Mouse (Mus musculus): Measurements from ENCODE around the gene Hectd1.

The Hectd1 gene

DNA sequence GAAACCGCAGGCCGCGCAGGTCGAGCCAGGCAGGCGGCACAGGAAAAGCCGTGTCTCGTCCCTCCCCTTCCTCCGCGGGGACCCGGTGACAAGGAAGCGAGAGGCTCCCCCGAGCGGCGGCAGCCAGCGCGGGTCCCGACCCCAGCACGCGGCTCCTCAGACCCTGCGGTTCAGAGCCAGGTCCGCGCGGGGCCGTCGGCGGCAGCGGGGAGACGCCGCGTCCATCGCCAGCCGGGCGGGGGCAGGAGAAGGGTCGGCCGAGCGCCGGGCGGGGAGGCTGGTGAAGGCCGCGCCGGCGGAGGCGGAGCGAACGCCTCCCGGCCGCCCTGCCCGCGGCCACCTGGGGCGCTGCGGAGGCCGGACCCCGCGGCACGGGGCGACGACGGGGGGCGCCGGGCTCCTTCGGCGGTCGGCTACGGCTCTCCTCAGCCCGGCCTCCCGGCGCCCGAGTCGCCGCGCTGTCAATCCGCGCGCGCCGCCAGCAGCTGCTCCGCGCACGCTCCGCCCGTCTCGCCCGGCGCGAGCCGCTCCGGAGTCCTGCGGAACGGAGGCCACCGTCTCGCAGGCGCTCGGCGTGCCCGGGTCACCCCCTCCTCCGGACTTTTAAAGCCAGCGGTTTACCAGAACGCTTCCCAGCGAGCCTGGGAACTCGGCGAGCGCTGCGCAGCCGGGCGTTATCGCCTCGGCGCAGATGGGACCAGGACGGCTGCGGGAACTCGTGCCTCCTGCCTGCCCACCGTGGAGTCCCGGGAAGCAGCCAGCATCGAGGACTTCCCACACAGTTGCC, at the start of gene Hectd1:
Gene Hectd1 (minus strand): TSS at position 247 of the 787 bp plus-strand sequence.
- DNase-seq, result peak; percentile 79

DNA sequence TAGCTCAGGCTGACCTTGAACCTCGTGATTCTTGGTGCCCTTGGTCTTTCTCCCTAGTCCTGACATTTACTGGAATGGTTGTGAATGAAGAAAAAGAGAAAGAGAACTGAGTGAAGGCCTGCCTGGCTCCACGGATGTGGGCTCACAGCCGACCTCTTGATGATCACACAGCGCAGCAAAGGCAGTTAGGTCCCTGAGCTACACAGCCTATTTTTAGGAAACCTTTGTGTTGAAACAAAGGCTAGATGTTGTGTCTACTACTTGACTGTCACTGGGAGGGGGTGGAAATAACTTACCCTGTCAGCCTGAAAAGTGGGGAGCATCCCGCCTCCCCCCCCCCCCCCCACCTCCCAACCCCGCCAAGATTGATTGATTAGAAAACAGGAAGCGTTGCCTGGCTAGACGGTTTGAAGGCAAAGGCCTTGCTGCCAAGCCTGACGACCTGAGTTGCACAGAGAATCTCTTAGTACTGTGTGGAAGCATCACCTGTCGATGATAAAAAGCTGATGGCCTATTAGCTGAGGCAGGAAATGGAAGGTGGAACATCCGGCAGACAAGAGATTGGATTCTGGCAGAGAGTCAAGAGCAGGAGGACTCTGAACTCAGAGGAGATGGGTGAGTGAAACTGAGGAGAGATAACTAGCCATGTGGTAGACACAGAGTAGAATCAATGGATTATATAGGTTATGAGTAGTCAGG, 42.3 kb upstream of the Hectd1 start:
- no peak for DNase-seq

DNA sequence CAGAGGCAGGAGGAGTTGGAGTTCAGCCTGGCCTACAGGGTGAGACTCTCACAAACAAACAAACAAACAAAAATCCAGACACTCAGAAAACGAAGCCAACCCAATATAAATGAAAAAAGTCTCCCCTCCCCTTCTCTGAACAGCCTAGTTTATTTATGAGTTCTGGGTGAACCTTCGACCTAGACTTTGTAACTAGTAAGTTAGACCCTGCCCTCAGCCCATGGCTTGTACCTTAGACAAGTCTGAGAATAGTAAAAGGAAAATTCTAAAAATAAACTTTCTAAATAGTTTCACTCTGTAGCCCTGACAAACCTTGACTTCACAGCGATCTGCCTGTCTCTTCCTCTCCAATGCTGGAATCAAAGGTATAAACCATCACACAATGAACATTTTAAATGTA, 40.2 kb upstream of the Hectd1 start:
- no peak for DNase-seq

DNA sequence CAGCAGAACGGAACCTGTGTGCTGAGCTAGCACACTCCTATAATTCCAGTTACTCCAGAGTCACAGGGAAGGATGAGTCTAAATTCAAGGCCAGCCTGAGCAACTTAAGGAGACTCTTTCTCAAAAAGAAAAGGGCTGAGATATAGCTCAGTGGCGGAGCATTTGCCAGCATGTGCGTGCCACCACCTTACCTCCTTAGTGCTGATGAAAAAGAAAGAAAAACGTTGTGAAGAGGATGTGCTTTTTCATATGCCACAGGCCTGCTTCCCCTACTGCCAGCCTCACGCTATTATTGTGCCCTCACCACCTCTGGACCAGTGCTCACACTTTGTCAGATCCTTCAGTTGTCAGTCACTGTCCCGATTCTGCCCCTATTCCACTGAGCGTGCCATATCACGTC, 37.7 kb upstream of the Hectd1 start:
- no peak for DNase-seq

DNA sequence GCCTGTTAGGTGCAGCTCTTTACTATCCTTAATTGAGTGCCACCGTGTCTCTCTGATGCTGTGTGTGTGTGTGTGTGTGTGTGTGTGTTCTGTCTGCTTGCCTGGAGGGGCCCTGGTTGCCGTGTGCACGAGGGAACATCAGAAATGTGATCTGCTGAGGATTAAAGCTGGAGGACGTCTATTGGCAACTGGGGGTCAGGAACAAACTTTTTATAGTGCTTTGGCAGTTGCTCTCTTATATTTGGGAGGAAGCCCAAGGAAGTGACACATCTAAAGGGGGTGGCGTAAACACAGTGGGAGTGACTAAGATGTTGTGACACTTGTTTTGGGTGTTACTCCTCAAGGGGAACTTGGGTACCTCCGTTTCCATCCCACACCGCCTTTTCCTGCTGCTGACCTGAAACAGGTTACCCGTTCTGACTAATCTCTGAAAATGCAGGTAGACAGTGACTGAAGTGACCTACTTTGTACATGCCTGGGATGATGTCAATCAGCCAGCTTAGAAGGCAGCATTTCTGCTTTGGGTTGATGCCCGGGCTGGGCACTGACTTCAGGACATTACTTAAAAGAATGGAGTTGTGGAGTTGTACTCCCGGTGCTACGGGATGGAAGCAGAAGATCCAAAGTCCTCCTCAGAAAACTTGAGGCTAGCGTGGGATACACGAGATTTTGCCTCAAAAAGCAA, 37.0 kb upstream of the Hectd1 start:
- DNase-seq, result peak; percentile 14

DNA sequence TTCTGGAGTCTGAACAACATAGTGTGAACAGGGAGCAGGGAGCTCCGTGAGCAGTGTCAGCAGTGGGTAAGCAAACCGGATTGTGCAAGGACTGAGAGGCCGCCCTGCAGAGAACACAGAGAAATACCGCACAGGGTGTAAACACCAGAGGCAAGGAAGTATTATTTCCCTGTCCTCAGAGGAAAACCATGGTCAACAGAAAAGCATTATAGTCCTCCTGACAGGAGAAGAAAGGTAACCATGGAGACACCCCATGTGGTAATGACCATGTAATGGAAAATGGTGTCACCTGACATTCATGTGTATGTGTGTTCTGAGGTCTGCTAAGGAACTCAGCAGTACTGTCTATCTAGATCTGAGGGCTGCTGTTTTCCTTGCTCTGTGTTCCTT, 36.4 kb upstream of the Hectd1 start:
- peak; percentile 32 for DNase-seq

DNA sequence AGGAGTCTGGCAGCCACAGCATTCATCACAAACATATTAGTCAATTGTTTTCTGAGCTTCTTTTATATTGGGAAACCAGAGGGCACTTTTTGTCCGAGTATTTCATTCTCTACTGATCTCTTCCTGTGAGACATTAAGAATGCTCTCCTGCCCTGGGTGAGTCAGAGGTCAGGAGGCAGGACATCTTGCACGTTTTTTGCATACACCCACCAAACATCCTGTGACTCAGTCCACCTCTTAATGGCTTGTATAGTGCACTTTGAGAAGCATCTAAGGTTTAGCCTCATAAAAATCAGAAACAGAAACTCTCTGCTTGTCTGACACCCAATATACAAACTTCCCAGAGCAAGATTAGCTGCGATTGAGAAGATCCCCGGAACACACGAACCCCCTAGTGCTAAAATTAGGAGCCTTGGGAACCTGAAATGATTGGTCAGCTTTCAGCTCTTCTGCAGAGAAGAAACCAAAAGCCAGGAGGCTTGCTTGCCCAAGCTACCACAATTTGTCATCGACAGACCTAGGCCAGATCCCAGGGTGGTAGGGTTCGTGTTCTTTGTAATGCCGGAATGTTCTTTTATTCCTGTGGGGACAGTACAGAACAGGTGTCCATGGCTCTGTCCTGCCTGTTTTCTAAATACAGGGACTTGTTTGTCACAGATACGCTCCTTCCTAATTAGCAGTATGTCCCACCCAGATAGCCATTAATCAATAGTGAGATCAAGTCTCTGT, 35.9 kb upstream of the Hectd1 start:
- DNase-seq, result no peak

DNA sequence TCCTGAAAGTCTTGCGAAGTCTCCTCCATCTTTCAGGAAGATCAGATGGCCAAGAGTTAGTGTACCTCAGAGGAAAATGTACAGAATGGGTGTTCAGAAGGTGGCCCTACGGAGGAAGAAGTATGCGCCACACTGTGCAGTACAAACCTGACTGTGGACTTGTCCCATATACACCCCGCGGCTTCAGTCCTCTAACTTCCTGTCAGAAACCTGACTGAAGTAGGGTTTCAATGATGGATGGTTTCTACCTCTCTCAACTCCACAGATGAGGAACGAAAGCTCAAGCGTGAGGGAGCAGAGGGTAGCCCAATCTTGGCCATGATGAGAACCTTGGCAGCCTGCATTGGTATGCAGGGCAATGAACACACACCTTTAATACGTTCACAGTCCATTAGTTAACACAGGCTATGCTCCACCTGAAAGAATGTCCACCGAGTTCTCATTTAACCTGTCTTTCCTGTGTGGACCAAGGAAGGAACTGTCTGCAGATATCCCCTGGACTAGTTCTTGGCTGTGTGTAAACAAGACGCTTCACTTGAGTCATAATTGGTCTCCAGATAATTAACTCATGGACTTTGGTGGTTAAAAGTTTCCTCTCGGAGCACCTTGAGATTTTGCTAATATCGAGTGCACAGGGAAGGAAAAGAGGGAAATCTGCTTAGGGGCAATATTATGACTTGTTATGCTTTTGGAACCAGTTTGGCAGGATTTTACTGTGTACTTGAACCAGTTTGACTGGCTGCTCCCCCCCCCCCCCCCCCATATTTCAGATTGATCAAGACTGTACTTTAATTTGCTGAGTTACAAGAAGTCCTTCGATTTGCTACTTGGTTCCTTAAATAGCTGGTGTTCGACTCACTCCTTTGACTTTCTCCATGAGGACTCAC, 34.0 kb upstream of the Hectd1 start:
- DNase-seq, result no peak

DNA sequence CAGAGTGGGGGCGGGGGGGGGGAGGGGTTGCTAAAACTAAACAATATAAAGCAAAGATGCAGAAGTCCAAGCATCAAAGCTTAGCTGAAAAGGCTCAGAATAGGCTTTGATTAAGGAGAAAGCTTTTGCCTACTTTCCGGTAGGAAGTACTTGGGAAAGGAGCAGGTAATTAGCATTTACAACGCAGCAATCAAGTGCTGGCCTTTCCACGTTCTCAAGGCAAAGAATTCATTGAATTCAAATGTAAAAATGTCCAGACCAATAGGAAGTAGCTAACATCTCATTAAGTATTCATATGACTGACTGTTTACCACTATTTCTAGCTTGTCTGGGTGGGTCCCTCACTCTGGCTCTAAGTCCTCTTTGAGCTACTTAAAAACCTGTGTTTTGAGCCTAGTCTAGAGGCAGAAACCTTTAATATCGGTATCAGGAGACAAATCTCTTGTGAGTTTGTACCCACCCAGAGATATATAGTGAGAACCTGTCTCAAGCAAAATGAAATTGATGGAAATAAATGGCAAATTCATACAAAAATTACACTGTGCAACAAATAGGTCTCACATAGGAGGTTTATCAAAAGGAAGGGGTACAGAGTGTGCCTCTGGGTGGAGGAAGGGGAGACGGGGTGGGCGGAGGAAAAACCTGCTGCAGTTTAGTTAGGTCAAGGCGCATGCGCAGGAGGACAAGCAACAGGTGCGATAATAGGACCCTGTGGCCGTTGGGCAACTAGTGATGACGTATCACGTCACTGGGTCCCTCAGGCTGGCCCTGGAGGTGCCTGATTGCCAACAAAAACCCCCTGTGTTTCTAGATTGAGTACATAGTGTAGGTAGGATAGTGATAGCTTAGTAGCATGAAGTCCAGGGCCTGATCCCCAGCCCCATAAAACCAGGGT, 29.0 kb upstream of the Hectd1 start:
- DNase-seq, result no peak

DNA sequence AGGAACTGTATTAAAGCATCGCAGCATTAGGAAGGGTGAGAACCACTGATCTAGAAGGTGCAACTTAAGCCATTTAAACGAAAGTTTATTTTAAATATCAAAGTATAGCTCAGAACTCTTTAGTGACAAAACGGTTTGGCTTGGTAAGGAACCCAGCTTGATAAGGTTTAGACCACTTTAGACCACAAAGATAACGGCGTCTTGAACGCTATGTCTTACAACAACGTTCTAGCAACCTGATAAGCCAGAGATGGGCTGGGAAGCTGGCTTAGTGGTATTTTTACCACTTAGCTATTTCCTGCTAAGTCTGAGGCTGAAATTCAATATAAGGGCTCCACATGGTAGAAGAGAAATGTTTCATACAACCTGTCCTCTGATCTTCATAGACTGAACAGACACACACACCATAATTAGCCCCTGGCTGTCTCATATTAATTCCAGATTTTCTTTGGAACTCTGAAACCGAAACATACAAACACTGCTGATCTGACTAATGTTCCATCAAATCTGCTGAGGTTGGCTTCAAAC, 27.5 kb upstream of the Hectd1 start:
- no peak for DNase-seq

DNA sequence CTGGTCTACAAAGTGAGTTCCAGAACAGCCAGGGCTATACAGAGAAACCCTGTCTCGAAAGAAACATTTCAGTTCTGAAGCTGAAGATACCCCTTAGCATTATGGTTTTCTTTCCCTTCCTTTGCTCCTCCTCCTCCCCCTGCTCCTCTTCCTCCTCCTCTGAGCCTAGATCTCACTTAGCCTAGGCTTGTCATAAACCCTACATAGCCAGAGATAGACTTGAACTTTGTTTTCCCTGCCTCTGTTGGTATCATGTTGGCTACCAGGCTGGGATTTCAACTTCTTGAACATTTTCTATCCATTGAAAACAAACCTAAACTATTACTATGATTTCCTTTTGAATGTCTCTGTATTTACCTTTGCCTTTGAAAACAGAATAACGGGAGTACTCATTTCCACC, 26.5 kb upstream of the Hectd1 start:
- DNase-seq, result no peak

DNA sequence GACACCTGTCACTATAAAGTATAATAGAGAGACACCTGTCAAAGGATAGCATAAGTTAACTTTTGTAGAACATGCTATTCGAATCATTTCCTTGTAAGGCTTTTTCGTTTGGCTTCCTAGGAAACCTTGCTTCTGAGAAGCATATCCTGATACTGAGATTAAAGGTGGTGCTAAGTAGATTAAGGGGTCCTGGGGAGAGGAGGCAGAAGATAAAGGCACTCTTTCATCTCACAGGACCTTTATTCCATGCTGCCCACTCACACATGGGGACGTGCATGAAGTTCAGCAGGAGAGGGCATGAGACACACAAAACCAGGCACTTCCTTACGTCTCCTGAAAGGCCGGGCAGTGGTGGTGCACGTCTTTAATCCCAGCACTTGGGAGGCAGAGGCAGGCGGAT, 26.1 kb upstream of the Hectd1 start:
- DNase-seq, result no peak

DNA sequence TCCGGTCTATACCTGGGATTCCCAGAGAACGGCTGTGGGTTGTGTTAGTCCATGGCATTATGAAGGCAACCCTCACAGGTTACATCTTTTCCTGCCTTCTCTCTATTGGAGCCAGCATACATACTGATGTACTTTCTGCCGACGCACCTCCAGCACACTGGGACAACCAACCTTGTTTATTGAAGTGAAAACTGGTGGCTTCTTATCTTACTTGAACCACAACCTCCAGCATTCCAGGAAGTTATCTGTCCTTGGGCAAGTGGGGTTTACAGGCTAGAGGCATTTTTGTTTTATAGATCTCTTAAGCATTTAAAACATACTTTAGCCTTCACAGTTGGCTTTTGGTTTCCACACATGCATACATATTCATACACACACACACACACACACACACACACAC, 22.3 kb upstream of the Hectd1 start:
- DNase-seq, result no peak

DNA sequence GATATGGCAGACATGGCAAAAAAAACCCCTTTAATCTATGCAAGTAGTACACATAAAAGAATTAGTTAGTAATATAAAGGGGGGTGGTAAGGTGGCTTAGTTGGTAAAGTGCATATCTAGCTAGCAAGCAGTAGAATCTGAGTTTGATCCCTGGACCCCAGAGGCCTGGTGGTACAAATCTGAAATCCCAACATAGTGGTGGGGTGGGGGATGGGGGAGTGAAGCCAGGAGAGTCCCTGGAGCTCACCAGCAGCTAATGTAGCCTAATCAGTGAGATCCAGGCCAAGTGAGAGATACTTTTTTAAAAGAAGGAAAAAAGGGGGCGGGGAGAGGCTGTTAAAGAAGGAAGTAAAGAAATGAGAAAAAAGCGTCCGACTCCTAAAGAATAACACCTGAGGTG, 21.8 kb upstream of the Hectd1 start:
- no peak for DNase-seq

DNA sequence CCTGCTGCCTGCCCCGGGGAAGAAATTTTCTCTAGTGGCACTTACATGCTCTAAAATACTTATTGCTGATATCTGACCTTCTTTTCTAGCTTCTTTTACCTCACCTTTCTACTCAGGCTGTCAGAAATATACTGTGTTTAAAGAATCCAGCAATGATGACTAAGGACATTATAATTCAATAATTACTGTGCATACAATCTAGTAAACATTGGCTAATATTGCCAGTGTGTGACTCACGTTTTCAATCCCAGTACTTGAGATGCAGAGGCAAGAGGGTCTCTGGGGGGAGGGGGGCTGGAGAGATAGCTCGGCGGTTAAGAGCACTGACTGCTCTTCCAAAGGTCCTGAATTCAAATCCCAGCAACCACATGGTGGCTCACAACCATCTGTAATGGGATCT, 21.0 kb upstream of the Hectd1 start:
- DNase-seq, result no peak

DNA sequence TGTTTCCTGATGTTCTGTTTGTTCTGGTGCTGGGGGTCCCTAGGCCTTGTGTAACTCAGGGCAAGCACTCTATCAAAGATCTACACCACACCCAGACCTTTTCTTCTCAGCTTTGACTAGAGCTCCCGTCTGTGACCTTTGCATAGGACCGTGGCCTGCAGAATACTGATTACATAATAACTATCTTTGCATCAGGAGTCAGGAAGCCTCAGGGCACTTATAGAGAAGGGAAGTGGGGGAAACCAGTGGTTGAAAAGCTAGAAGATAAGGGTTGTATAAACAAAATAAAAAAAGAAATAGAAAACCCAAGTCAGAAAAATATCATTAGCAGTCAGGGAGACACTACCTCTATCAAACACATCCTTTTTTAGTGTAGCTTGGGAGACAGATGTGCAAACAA, 20.6 kb upstream of the Hectd1 start:
- no peak for DNase-seq

DNA sequence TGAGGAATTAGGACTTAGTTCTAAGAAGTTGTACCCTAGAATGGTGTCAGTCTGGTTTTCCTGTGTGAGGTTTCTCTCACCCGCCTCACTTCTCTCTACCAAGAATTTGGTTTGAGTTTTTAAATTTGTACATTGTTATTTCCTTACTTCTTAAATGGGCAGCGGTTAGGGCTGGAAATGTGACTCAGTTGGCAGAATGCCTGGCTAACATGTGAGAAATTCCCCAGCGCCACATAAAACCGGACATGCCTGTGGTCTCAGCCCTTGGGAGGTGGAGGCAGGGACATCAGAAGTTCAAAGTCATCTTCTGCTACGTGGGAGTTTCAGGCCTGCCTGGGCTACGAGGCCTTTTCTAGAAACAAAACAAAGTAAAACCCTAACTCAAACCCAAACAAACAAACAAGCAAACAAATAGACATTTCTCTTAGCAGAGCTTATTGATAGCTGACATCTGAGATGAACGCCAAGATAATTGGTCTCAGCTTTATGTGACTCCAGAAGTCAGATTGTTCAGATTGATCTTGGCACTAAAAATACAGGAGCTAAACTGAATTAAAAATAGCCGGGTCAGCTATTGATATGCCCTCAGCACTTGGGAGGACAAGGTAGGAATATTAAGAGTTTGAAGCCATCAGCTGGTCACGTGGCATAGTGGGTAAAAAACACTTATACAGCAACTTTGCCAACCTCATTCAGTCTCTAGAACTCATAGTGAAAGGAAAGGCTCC, 18.8 kb upstream of the Hectd1 start:
- DNase-seq, result no peak

DNA sequence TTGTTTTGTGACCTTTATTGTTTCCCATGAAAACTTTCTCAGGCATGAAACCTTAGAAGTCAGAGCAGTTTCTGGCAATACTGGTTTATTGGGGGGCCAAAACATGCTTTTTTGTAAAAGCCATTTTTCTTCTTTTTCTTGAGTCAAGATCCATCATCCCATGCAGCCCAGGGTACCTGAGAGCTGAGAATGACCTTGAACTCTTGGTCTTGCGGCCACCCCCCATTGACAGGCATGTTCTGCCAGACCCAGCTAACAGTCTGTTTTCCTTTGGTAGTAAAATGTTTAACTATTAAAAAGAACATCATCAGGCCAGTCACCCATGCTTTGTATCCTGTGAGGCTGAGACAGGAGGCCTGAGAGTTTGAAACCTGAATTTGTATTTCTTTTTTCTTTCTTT, 15.9 kb upstream of the Hectd1 start:
- DNase-seq, result no peak

DNA sequence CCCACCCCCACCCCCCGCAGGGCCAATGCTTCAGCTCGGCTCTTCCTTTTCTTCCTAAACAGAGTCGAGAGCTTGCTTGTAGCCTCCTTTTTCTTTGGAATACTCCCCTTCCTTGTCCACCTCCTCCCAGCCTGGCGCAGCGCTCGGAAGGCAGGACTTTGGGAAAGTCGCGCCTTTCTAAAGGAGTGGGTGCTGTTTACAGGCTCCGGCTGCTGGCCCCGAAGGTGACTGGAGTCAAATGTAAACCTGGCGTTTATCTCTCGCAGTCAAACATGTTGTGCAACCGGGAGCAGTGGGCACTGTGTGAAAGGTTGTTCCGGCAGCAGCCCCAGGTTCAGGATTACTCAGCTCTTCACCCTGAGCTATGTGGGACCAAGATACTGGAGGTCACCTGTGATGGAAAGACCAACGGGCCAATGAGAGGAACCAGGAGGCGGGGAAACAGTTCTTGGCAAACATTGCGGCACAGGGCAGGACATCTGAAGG, 15.5 kb upstream of the Hectd1 start:
- peak; percentile 90 for DNase-seq

All from layer of hippocampus, adult 9-11 months (tissue).